9 mouse cellular contexts compared by ENCODE assay signal in genomic region chr2:29624091-29624608, GRCm38 (mm10). TPM values are rescaled to one million over a fixed set of nuclear protein-coding genes. Genes with fewer than 3 reads are reported as not detected.
DNase-seq lines count a peak whose midpoint lies in the region; ATAC-seq lines count a peak whose summit lies in the region.
"Had no signal": no experiment of that assay in that cellular context is flagged by ENCODE, and none has a peak within 500 bp of the region (broad histone marks: within the 10 kb centered on the region; RNA-seq: fewer than 3 reads in every experiment).

No protein-coding gene starts in this region.

- peak overlapping the region; percentile 56; the same call in 1 of the 2 replicates for H3K27ac ChIP-seq in heart, embryonic 10.5 days
- no peak overlapping the region for H3K27ac ChIP-seq in kidney, embryonic 15.5 days
- H3K27ac ChIP-seq: hindbrain, embryonic 15.5 days had no signal

- peak; percentile 3 for ATAC-seq in inflammation-experienced regulatory T-cells, adult 6 months
- peak; percentile 57 for ATAC-seq in neutrophil, adult 5-6 weeks (ENCODE audit: extremely low read depth, insufficient number of reproducible peaks, low FRiP score, poor library complexity, severe bottlenecking)
- no peak for ATAC-seq in kidney, embryonic 15.5 days (replicated peaks; ENCODE audit: low FRiP score)

- H3K36me3 ChIP-seq in heart, embryonic 10.5 days = peaks cover 4% of the 10 kb centered on the region; the same call in 1 of the 2 replicates
- no peaks in the 10 kb centered on the region for H3K36me3 ChIP-seq in kidney, embryonic 15.5 days
- H3K36me3 ChIP-seq: hindbrain, embryonic 15.5 days had no signal

- no peaks in the 10 kb centered on the region for H3K9me3 ChIP-seq in heart, embryonic 10.5 days
- no peaks in the 10 kb centered on the region for H3K9me3 ChIP-seq in kidney, embryonic 15.5 days (replicated peaks)
- H3K9me3 ChIP-seq: hindbrain, embryonic 15.5 days had no signal

- H3K4me1 ChIP-seq in heart, embryonic 10.5 days = peaks cover 76% of the 10 kb centered on the region
- H3K4me1 ChIP-seq in kidney, embryonic 15.5 days = peaks cover 47% of the 10 kb centered on the region

- no peak for DNase-seq in heart, embryonic 10.5 days (ENCODE audit: low spot score)
- no peak for DNase-seq in heart, adult 9 months (ENCODE audit: low spot score in 2 of 2)
- peak; percentile 50 for DNase-seq in CD4-positive, CD25-positive, alpha-beta regulatory T cell, adult 2 months (ENCODE audit: low read depth, low spot score)
- DNase-seq in cerebellum, postnatal 25 days = no peak
- no peak for DNase-seq in right cerebral cortex, postnatal 25 days

- H3K27me3 ChIP-seq in heart, embryonic 10.5 days (ENCODE audit: insufficient read depth, poor library complexity, severe bottlenecking) = no peaks in the 10 kb centered on the region
- no peaks in the 10 kb centered on the region for H3K27me3 ChIP-seq in kidney, embryonic 15.5 days
- H3K27me3 ChIP-seq: hindbrain, embryonic 15.5 days had no signal

- H3K9ac ChIP-seq in kidney, embryonic 15.5 days = no peak overlapping the region
- H3K9ac ChIP-seq: hindbrain, embryonic 15.5 days had no signal

- no peak overlapping the region for H3K4me3 ChIP-seq in heart, embryonic 10.5 days
- H3K4me3 ChIP-seq in kidney, embryonic 15.5 days (replicated peaks) = no peak overlapping the region
- H3K4me3 ChIP-seq: hindbrain, embryonic 15.5 days had no signal

- H3K4me2 ChIP-seq in kidney, embryonic 15.5 days = no peak overlapping the region
- H3K4me2 ChIP-seq: hindbrain, embryonic 15.5 days had no signal

- WGBS in heart, embryonic 10.5 days = 75% methylated on average over 4 of the region's 4 CpGs
- 79% methylated on average over 4 of the region's 4 CpGs for WGBS in kidney, embryonic 15.5 days

RNA-seq across cellular contexts. Expression of gene Rapgef1, which starts 4.6 kb away (rescaled TPM):
- polyA plus RNA-seq in heart, embryonic 10.5 days (2016; fragmentation: Nextera tagmentation; extraction: Ambion mirVana) = 11.2 and 13.4 TPM in 2 replicates
- 10 to 100 TPM; 26.4 to 37.9 (median 29.7) TPM for polyA plus RNA-seq in inflammation-experienced regulatory T-cells, adult 6 months (2017; shearing (Covaris generic))
- 74.8 and 93.5 TPM in 2 replicates for total RNA-seq in neutrophil, adult 5-6 weeks (2017)
- polyA plus RNA-seq in kidney, embryonic 15.5 days (2015; fragmentation: Nextera tagmentation; extraction: Ambion mirVana) = 12.4 and 13.8 TPM in 2 replicates
